In genomic region chr11:97663528-97664338, GRCm38 (mm10) we compare ENCODE assay signal across 8 mouse cellular contexts. TPM values are rescaled to one million over a fixed set of nuclear protein-coding genes. Genes with fewer than 3 reads are reported as not detected.
A peak's percentile ranks its signal among the peaks of the same experiment; 100 is the strongest.
DNase-seq lines count a peak whose midpoint lies in the region; ATAC-seq and TF ChIP-seq lines count a peak whose summit lies in the region.

No protein-coding gene starts in this region.

- H3K4me2 ChIP-seq in heart, embryonic 14.5 days (ENCODE audit: low read length) = peak overlapping the region; percentile 86
- H3K4me2 ChIP-seq in midbrain, embryonic 12.5 days (replicated peaks) = peak overlapping the region; percentile 83

- no peaks in the 10 kb centered on the region for H3K9me3 ChIP-seq in heart, embryonic 14.5 days (ENCODE audit: control insufficient read depth, low read length)
- H3K9me3 ChIP-seq in midbrain, embryonic 12.5 days = peaks cover 5% of the 10 kb centered on the region; the same call in 1 of the 2 replicates

- peak overlapping the region; percentile 68 for H3K27ac ChIP-seq in spleen, adult 2 months (ENCODE audit: insufficient read depth, low read length)
- H3K27ac ChIP-seq in heart, embryonic 14.5 days (replicated peaks in 1 of 2; ENCODE audit: control insufficient read depth in 1 of 2, insufficient read depth in 1 of 2, low read depth in 2 of 2, low read length in 2 of 2) = peak overlapping the region; percentile 53 to 92
- H3K27ac ChIP-seq in midbrain, embryonic 12.5 days (replicated peaks) = peak overlapping the region; percentile 92

- peaks cover 17% of the 10 kb centered on the region for H3K36me3 ChIP-seq in spleen, adult 2 months (ENCODE audit: control insufficient read depth, insufficient read depth, low read length)
- peaks cover 36% of the 10 kb centered on the region for H3K36me3 ChIP-seq in heart, embryonic 14.5 days (ENCODE audit: control insufficient read depth, insufficient read depth, low read length)
- H3K36me3 ChIP-seq in midbrain, embryonic 12.5 days = peaks cover 30% of the 10 kb centered on the region

- H3K4me1 ChIP-seq in spleen, adult 2 months (ENCODE audit: control insufficient read depth, insufficient read depth, insufficient read length) = peaks cover 8% of the 10 kb centered on the region; the same call in 1 of the 2 replicates
- peaks cover 38 to 45% of the 10 kb centered on the region in 2 experiments for H3K4me1 ChIP-seq in heart, embryonic 14.5 days (ENCODE audit: control insufficient read depth in 2 of 2, insufficient read depth in 2 of 2, low read length in 2 of 2)
- peaks cover 57% of the 10 kb centered on the region for H3K4me1 ChIP-seq in midbrain, embryonic 12.5 days

- no peak for TF ChIP-seq CTCF in spleen, adult 2 months (IDR thresholded peaks at IDR 0.05; ENCODE audit: extremely low read depth, insufficient read depth, insufficient read length, insufficient replicate concordance)

- no peak for DNase-seq in spleen, adult 2 months (ENCODE audit: low read depth in 1 of 2, low spot score in 2 of 2)
- no peak for DNase-seq in spleen, adult 12 weeks (ENCODE audit: low spot score)
- peak; percentile 65 for DNase-seq in embryo, embryonic 10 days (ENCODE audit: low spot score)
- peak; percentile 76 for DNase-seq in kidney, postnatal 10 days
- DNase-seq in thymus, postnatal 4 days = peak; percentile 74
- DNase-seq in layer of hippocampus, postnatal 25 days (ENCODE audit: extremely low spot score in 1 of 2, low spot score in 1 of 2) = no peak

- H3K27me3 ChIP-seq in spleen, adult 2 months (ENCODE audit: control insufficient read depth, insufficient read depth, low read length) = no peaks in the 10 kb centered on the region
- H3K27me3 ChIP-seq in heart, embryonic 14.5 days (ENCODE audit: control insufficient read depth, insufficient read depth, low read length) = no peaks in the 10 kb centered on the region
- peaks cover 30% of the 10 kb centered on the region for H3K27me3 ChIP-seq in midbrain, embryonic 12.5 days

- H3K9ac ChIP-seq in heart, embryonic 14.5 days (ENCODE audit: low read length) = peak overlapping the region; percentile 95
- H3K9ac ChIP-seq in midbrain, embryonic 12.5 days (replicated peaks) = peak overlapping the region; percentile 95

- TF ChIP-seq POLR2A in spleen, adult 2 months (IDR thresholded peaks at IDR 0.05; ENCODE audit: low read depth, low read length) = no peak

- peak overlapping the region; percentile 70 for H3K4me3 ChIP-seq in spleen, adult 2 months (ENCODE audit: extremely low read depth, insufficient read depth, insufficient read length)
- peak overlapping the region; percentile 73 to 90 for H3K4me3 ChIP-seq in heart, embryonic 14.5 days (ENCODE audit: control insufficient read depth in 1 of 2, insufficient read depth in 1 of 2, low read depth in 1 of 2, low read length in 2 of 2)
- H3K4me3 ChIP-seq in midbrain, embryonic 12.5 days = peak overlapping the region; percentile 97

- 0 out of 2 replicates have a peak, but pooled peaks have one; percentile 15 for ATAC-seq in heart, embryonic 14.5 days (ENCODE audit: insufficient number of reproducible peaks, insufficient read depth, low FRiP score, low read depth)
- ATAC-seq in midbrain, embryonic 12.5 days (ENCODE audit: low FRiP score, low read depth) = no peak

- WGBS in spleen, adult 2 months = 2% methylated on average over 32 of the region's 57 CpGs
- WGBS in heart, embryonic 14.5 days = under 1% methylated on average over 40 of the region's 57 CpGs
- 0% methylated on average over 34 of the region's 57 CpGs for WGBS in midbrain, embryonic 12.5 days

RNA-seq across cellular contexts. Expression of gene Mllt6, which starts 0.5 kb away (rescaled TPM):
- 65.8 and 93.7 TPM in 2 replicates for polyA plus RNA-seq in spleen, adult 2 months (2012; rRNA removed)
- 3.2 and 3.3 TPM in 2 replicates for polyA plus RNA-seq in heart, embryonic 14.5 days (2014; fragmentation: Nextera tagmentation; extraction: Ambion mirVana)
- 3.0 and 3.2 TPM in 2 replicates for polyA plus RNA-seq in midbrain, embryonic 12.5 days (2016; fragmentation: Nextera tagmentation; extraction: Ambion mirVana)
- total RNA-seq in layer of hippocampus, postnatal 25 days (2021) = 100 to 1,000 TPM in 1 of 2 experiments, 10 to 100 TPM in 1; 88.5 to 105 TPM

RNA-seq across cellular contexts. Expression of gene Cisd3, which starts 21.9 kb away (rescaled TPM):
- 17.3 and 18.5 TPM in 2 replicates for polyA plus RNA-seq in spleen, adult 2 months (2012; rRNA removed)
- polyA plus RNA-seq in heart, embryonic 14.5 days (2014; fragmentation: Nextera tagmentation; extraction: Ambion mirVana) = 52.6 and 63.2 TPM in 2 replicates
- polyA plus RNA-seq in midbrain, embryonic 12.5 days (2016; fragmentation: Nextera tagmentation; extraction: Ambion mirVana) = 12.4 and 13.5 TPM in 2 replicates
- 10 to 100 TPM; 47.0 to 55.1 TPM for total RNA-seq in layer of hippocampus, postnatal 25 days (2021)

RNA-seq across cellular contexts. Expression of gene Epop, which starts 34.2 kb away (rescaled TPM):
- 3.9 and 7.8 TPM in 2 replicates for polyA plus RNA-seq in spleen, adult 2 months (2012; rRNA removed)
- polyA plus RNA-seq in heart, embryonic 14.5 days (2014; fragmentation: Nextera tagmentation; extraction: Ambion mirVana) = 0.77 and 1.00 TPM in 2 replicates
- 14.2 and 16.2 TPM in 2 replicates for polyA plus RNA-seq in midbrain, embryonic 12.5 days (2016; fragmentation: Nextera tagmentation; extraction: Ambion mirVana)
- total RNA-seq in layer of hippocampus, postnatal 25 days (2021) = 10 to 100 TPM; 28.8 to 34.3 TPM

RNA-seq across cellular contexts. Expression of gene Pcgf2, which starts 36.6 kb away (rescaled TPM):
- polyA plus RNA-seq in spleen, adult 2 months (2012; rRNA removed) = 10.0 and 14.4 TPM in 2 replicates
- polyA plus RNA-seq in heart, embryonic 14.5 days (2014; fragmentation: Nextera tagmentation; extraction: Ambion mirVana) = 12.5 and 14.5 TPM in 2 replicates
- polyA plus RNA-seq in midbrain, embryonic 12.5 days (2016; fragmentation: Nextera tagmentation; extraction: Ambion mirVana) = 16.5 and 20.0 TPM in 2 replicates
- total RNA-seq in layer of hippocampus, postnatal 25 days (2021) = 10 to 100 TPM; 19.7 to 27.9 TPM

RNA-seq across cellular contexts. Expression of gene Psmb3, which starts 39.5 kb away (rescaled TPM):
- polyA plus RNA-seq in spleen, adult 2 months (2012; rRNA removed) = 151 and 203 TPM in 2 replicates
- 430 and 441 TPM in 2 replicates for polyA plus RNA-seq in heart, embryonic 14.5 days (2014; fragmentation: Nextera tagmentation; extraction: Ambion mirVana)
- polyA plus RNA-seq in midbrain, embryonic 12.5 days (2016; fragmentation: Nextera tagmentation; extraction: Ambion mirVana) = 450 and 456 TPM in 2 replicates
- total RNA-seq in layer of hippocampus, postnatal 25 days (2021) = 100 to 1,000 TPM; 125 to 144 TPM

Comparison
In these comparisons a context has a peak if more than half of its experiments do, and no peak if none do; other contexts are left out.
1. DNase-seq: peak in embryo, embryonic 10 days (single experiment), kidney, postnatal 10 days (single experiment) and thymus, postnatal 4 days (single experiment); none in spleen, adult 2 months (0 of 2), spleen, adult 12 weeks (single experiment) and layer of hippocampus, postnatal 25 days (0 of 2).
2. RNA of gene Mllt6, which starts 0.5 kb away (polyA plus RNA-seq): 65.8 to 93.7 TPM in spleen, adult 2 months; 3.2 to 3.3 TPM in heart, embryonic 14.5 days and 3.0 to 3.2 TPM in midbrain, embryonic 12.5 days; every median in the first group is over 10 times any median in the second.
3. Peak in every context shown above with its lines, with median percentiles within 50 percentile points of each other: H3K27ac ChIP-seq and H3K4me3 ChIP-seq.